8 mouse cellular contexts compared by ENCODE assay signal in genomic region chr16:94302274-94303202, GRCm38 (mm10). TPM values are rescaled to one million over a fixed set of nuclear protein-coding genes. Genes with fewer than 3 reads are reported as not detected.
DNase-seq lines count a peak whose midpoint lies in the region; ATAC-seq and TF ChIP-seq lines count a peak whose summit lies in the region.

No protein-coding gene starts in this region.

- peak; percentile 23 for DNase-seq in ovary, postnatal 36 days (ENCODE audit: low spot score)
- no peak for DNase-seq in ovary, postnatal 14 days (ENCODE audit: low spot score)
- peak; percentile 49 for DNase-seq in embryo, embryonic 10 days (ENCODE audit: low spot score)
- peak; percentile 34 to 37 for DNase-seq in kidney, adult 8-10 months
- DNase-seq in midbrain, postnatal 0 days (ENCODE audit: low spot score), result peak; percentile 59
- peak; percentile 9 for DNase-seq in thymus, postnatal 0 days (ENCODE audit: low spot score)

- WGBS in heart, embryonic 11.5 days (ENCODE audit: insufficient replicate concordance), result 10% methylated on average over 30 of the region's 30 CpGs
- WGBS in liver, embryonic 12.5 days (ENCODE audit: insufficient replicate concordance), result 21% methylated on average over 30 of the region's 30 CpGs
- 7% methylated on average over 30 of the region's 30 CpGs for WGBS in midbrain, postnatal 0 days

- TF ChIP-seq CTCF in midbrain, postnatal 0 days (IDR thresholded peaks at IDR 0.05), result peak; percentile 65

- H3K27me3 ChIP-seq in heart, embryonic 11.5 days (ENCODE audit: control insufficient read depth, insufficient read depth, low read length), result no peaks in the 10 kb centered on the region; the same call in 1 of the 2 replicates
- H3K27me3 ChIP-seq in liver, embryonic 12.5 days (replicated peaks), result peaks cover 37% of the 10 kb centered on the region
- H3K27me3 ChIP-seq in midbrain, postnatal 0 days (ENCODE audit: insufficient read depth, low read length), result no peaks in the 10 kb centered on the region

- peak overlapping the region; percentile 94 for H3K27ac ChIP-seq in heart, embryonic 11.5 days (ENCODE audit: low read depth, low read length)
- H3K27ac ChIP-seq in liver, embryonic 12.5 days, result no peak overlapping the region
- H3K27ac ChIP-seq in midbrain, postnatal 0 days (ENCODE audit: low read depth, low read length), result peak overlapping the region; percentile 57

- peak; percentile 60 for ATAC-seq in heart, embryonic 11.5 days (replicated peaks; ENCODE audit: insufficient number of reproducible peaks, low FRiP score, low TSS enrichment)
- no peak; the same call in 1 of the 2 replicates for ATAC-seq in liver, embryonic 12.5 days
- peak; percentile 77 for ATAC-seq in midbrain, postnatal 0 days (ENCODE audit: low FRiP score)

- H3K9ac ChIP-seq in heart, embryonic 11.5 days (ENCODE audit: low read depth, low read length), result peak overlapping the region; percentile 68
- no peak overlapping the region for H3K9ac ChIP-seq in liver, embryonic 12.5 days
- H3K9ac ChIP-seq in midbrain, postnatal 0 days (replicated peaks; ENCODE audit: low read length, poor library complexity, severe bottlenecking), result peak overlapping the region; percentile 37

- peaks cover 7% of the 10 kb centered on the region; the same call in 1 of the 2 replicates for H3K4me1 ChIP-seq in heart, embryonic 11.5 days (ENCODE audit: control insufficient read depth, insufficient read depth, low read length)
- peaks cover 6% of the 10 kb centered on the region; the same call in 1 of the 2 replicates for H3K4me1 ChIP-seq in liver, embryonic 12.5 days
- peaks cover 7% of the 10 kb centered on the region; the same call in 1 of the 2 replicates for H3K4me1 ChIP-seq in midbrain, postnatal 0 days (ENCODE audit: insufficient read depth, low read length)

- H3K36me3 ChIP-seq in heart, embryonic 11.5 days (ENCODE audit: control insufficient read depth, insufficient read depth, low read length), result no peaks in the 10 kb centered on the region
- no peaks in the 10 kb centered on the region for H3K36me3 ChIP-seq in liver, embryonic 12.5 days
- no peaks in the 10 kb centered on the region for H3K36me3 ChIP-seq in midbrain, postnatal 0 days (ENCODE audit: insufficient read depth, low read length)

- H3K4me3 ChIP-seq in heart, embryonic 11.5 days (ENCODE audit: low read depth, low read length), result peak overlapping the region; percentile 39
- no peak overlapping the region; the same call in 1 of the 2 replicates for H3K4me3 ChIP-seq in liver, embryonic 12.5 days
- peak overlapping the region; percentile 25 for H3K4me3 ChIP-seq in midbrain, postnatal 0 days (ENCODE audit: low read depth, low read length)

- H3K9me3 ChIP-seq in heart, embryonic 11.5 days (replicated peaks; ENCODE audit: control insufficient read depth, low read length), result peaks cover 3% of the 10 kb centered on the region; the same call in 1 of the 2 replicates
- no peaks in the 10 kb centered on the region for H3K9me3 ChIP-seq in liver, embryonic 12.5 days (replicated peaks)
- no peaks in the 10 kb centered on the region for H3K9me3 ChIP-seq in midbrain, postnatal 0 days (ENCODE audit: low read length)

- H3K4me2 ChIP-seq in heart, embryonic 11.5 days, result peak overlapping the region; percentile 68
- peak overlapping the region; percentile 35 for H3K4me2 ChIP-seq in liver, embryonic 12.5 days
- peak overlapping the region; percentile 41 for H3K4me2 ChIP-seq in midbrain, postnatal 0 days (ENCODE audit: low read depth, low read length, poor library complexity, severe bottlenecking)

RNA-seq across cellular contexts. Expression of gene Hlcs, which starts 10.8 kb away (rescaled TPM):
- 7.7 and 8.5 TPM in 2 replicates for polyA plus RNA-seq in heart, embryonic 11.5 days (2014; fragmentation: Nextera tagmentation; extraction: Ambion mirVana)
- 4.4 and 4.9 TPM in 2 replicates for polyA plus RNA-seq in liver, embryonic 12.5 days (2016; fragmentation: Nextera tagmentation; extraction: Ambion mirVana)
- 9.4 and 10.0 TPM in 2 replicates for total RNA-seq in midbrain, postnatal 0 days (2014; rRNA removed)
- 6.0 and 7.8 TPM in 2 replicates for polyA plus RNA-seq in midbrain, postnatal 0 days (2015; fragmentation: Nextera tagmentation; extraction: Ambion mirVana)
- polyA plus RNA-seq in thymus, postnatal 0 days (2015; fragmentation: Nextera tagmentation; extraction: Ambion mirVana), result 3.8 and 5.6 TPM in 2 replicates

RNA-seq across cellular contexts. Expression of gene Ripply3, which starts 25.7 kb away (rescaled TPM):
- polyA plus RNA-seq in heart, embryonic 11.5 days (2014; fragmentation: Nextera tagmentation; extraction: Ambion mirVana), result 4.9 and 6.0 TPM in 2 replicates
- 2.4 and 3.1 TPM in 2 replicates for polyA plus RNA-seq in liver, embryonic 12.5 days (2016; fragmentation: Nextera tagmentation; extraction: Ambion mirVana)
- 0.38 TPM in 1 of 2 replicates, not detected in the other for total RNA-seq in midbrain, postnatal 0 days (2014; rRNA removed)
- polyA plus RNA-seq in midbrain, postnatal 0 days (2015; fragmentation: Nextera tagmentation; extraction: Ambion mirVana), result 0.20 and 0.60 TPM in 2 replicates
- polyA plus RNA-seq in thymus, postnatal 0 days (2015; fragmentation: Nextera tagmentation; extraction: Ambion mirVana), result 2.2 and 2.5 TPM in 2 replicates
